Mouse (Mus musculus): ENCODE data around the gene Tapbp. TPM values are rescaled to one million over a fixed set of nuclear protein-coding genes. Genes with fewer than 3 reads are reported as not detected.

Tapbp gene
- total and polyA plus RNA-seq, 3 experiments = 45.3 to 134 (median 116) TPM

DNA sequence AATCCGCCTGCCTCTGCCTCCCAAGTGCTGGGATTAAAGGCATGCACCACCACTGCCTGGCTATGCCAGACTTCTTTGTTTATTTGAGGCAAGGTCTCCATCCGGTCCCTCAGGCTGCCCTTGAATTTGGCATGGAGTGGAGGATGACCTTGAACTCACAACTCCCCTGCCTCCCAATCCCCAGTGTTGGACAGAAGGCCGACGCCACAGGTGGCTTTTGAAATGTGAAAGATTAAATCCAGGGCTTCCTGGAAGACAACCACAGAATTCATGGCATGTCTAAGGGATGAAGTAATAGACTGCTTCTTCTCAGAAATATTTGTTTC, 14.7 kb upstream of the Tapbp start:
- Histone ChIP-seq H3K4me2 (ENCODE audit: insufficient read depth, low read depth, poor library complexity, severe bottlenecking) (no peak overlapping the region), H3K27me3 (replicated peaks) (no peaks in the 10 kb centered on the region), H3K4me1 (ENCODE audit: control insufficient read depth in 1 of 2, insufficient read depth in 2 of 2) (peaks cover 0 to 10% of the 10 kb centered on the region in 2 experiments; a peak in 2 of 4 replicates), H3K9ac (ENCODE audit: insufficient read depth, low read depth) (no peak overlapping the region), H3K27ac (ENCODE audit: insufficient read depth, low read depth) (no peak overlapping the region), H3K4me3 (replicated peaks in 1 of 3; ENCODE audit: low read depth in 2 of 3, low read length in 2 of 3, poor library complexity in 1 of 3) (no peak overlapping the region), H3K79me2 (replicated peaks; ENCODE audit: control insufficient read depth, extremely low read depth, insufficient read depth, poor library complexity, severe bottlenecking) (no peaks in the 10 kb centered on the region), H3K36me3 (replicated peaks in 1 of 2; ENCODE audit: control insufficient read depth in 1 of 2, insufficient read depth in 1 of 2, low read length in 1 of 2) (no peaks in the 10 kb centered on the region), H3K9me3 (replicated peaks; ENCODE audit: low read length) (no peaks in the 10 kb centered on the region)
- no peak for DNase-seq (ENCODE audit: extremely low read depth)
- dilution Hi-C loops (cut with MboI; ENCODE audit: extremely low pct_ligation_motif_present, extremely low pct_unique_long_range_greater_than_20kb, low sequenced_read_pairs) = no loop called here
- no peak for TF ChIP-seq HCFC1 (IDR thresholded peaks at IDR 0.05; ENCODE audit: low read depth, low read length)
- no peak for TF ChIP-seq USF1 (IDR thresholded peaks at IDR 0.05; ENCODE audit: low read depth, low read length)
- TF ChIP-seq JUN (IDR thresholded peaks at IDR 0.05; ENCODE audit: insufficient read depth, low read depth, low read length) = no peak
- no peak for TF ChIP-seq CHD2 (IDR thresholded peaks at IDR 0.05; ENCODE audit: low read length)
- no peak for TF ChIP-seq MAX (IDR thresholded peaks at IDR 0.05; ENCODE audit: low read length)
- TF ChIP-seq BHLHE40 (IDR thresholded peaks at IDR 0.05; ENCODE audit: low read depth, low read length) = no peak
- no peak for TF ChIP-seq SIN3A (IDR thresholded peaks at IDR 0.05; ENCODE audit: low read length)
- no peak for TF ChIP-seq MYC (IDR thresholded peaks at IDR 0.05; ENCODE audit: low read depth, low read length)
- no peak for TF ChIP-seq POLR2AphosphoS2 (IDR thresholded peaks at IDR 0.05; ENCODE audit: low read depth, low read length)
- TF ChIP-seq PAX5 (IDR thresholded peaks at IDR 0.05; ENCODE audit: low read length) = no peak
- no peak for TF ChIP-seq MEF2A (IDR thresholded peaks at IDR 0.05; ENCODE audit: borderline replicate concordance, low read depth, low read length)
- no peak for TF ChIP-seq MAFK (IDR thresholded peaks at IDR 0.05; ENCODE audit: insufficient replicate concordance, low read length)
- in situ Hi-C loops (cut with MboI; ENCODE audit: low pct_ligation_motif_present, low pct_unique_long_range_greater_than_20kb, low sequenced_read_pairs) = no loop called here

DNA sequence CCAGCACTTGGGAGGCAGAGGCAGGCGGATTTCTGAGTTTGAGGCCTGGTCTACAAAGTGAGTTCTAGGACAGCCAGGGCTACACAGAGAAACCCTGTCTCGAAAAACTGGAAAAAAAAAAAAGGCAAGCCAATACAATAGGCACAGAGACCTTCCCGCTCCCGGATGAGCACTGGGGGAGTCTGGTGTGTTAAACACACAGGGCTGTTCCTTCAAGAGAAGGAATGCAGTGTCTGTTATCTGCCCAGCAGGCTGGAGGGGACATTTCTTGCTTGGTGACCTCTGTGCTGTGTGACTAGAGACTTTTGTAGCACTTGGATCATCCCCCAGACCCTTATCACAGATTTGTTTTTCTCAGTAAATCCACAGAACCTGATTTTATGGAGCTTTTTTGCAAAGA, 14.0 kb upstream of the Tapbp start:
- Histone ChIP-seq H3K4me1 (ENCODE audit: control insufficient read depth in 1 of 2, insufficient read depth in 2 of 2) (peaks cover 0 to 10% of the 10 kb centered on the region in 2 experiments; a peak in 2 of 4 replicates), H3K4me3 (replicated peaks in 1 of 3; ENCODE audit: low read depth in 2 of 3, low read length in 2 of 3, poor library complexity in 1 of 3) (no peak overlapping the region), H3K27me3 (replicated peaks) (no peaks in the 10 kb centered on the region), H3K79me2 (replicated peaks; ENCODE audit: control insufficient read depth, extremely low read depth, insufficient read depth, poor library complexity, severe bottlenecking) (no peaks in the 10 kb centered on the region), H3K4me2 (ENCODE audit: insufficient read depth, low read depth, poor library complexity, severe bottlenecking) (no peak overlapping the region), H3K9ac (ENCODE audit: insufficient read depth, low read depth) (no peak overlapping the region), H3K9me3 (replicated peaks; ENCODE audit: low read length) (no peaks in the 10 kb centered on the region), H3K36me3 (replicated peaks in 1 of 2; ENCODE audit: control insufficient read depth in 1 of 2, insufficient read depth in 1 of 2, low read length in 1 of 2) (no peaks in the 10 kb centered on the region), H3K27ac (ENCODE audit: insufficient read depth, low read depth) (no peak overlapping the region)
- DNase-seq (ENCODE audit: extremely low read depth) = no peak
- in situ Hi-C loops (cut with MboI; ENCODE audit: low pct_ligation_motif_present, low pct_unique_long_range_greater_than_20kb, low sequenced_read_pairs) (no loop called here), dilution Hi-C loops (cut with MboI; ENCODE audit: extremely low pct_ligation_motif_present, extremely low pct_unique_long_range_greater_than_20kb, low sequenced_read_pairs) (no loop called here)
- TF ChIP-seq USF2 (conservative IDR thresholded peaks at IDR 0.05; ENCODE audit: low read depth, low read length) = no peak
- no peak for TF ChIP-seq RAD21 (IDR thresholded peaks at IDR 0.05; ENCODE audit: low read depth, low read length)
- no peak for TF ChIP-seq CTCF (conservative IDR thresholded peaks at IDR 0.05 in 1 of 2, IDR thresholded peaks at IDR 0.05 in 1 of 2; ENCODE audit: low read depth in 2 of 2, low read length in 2 of 2)
- no peak for TF ChIP-seq MAX (IDR thresholded peaks at IDR 0.05; ENCODE audit: low read length)
- TF ChIP-seq NELFE (IDR thresholded peaks at IDR 0.05; ENCODE audit: low read depth, low read length) = no peak
- TF ChIP-seq CHD2 (IDR thresholded peaks at IDR 0.05; ENCODE audit: low read length) = no peak
- no peak for TF ChIP-seq USF1 (IDR thresholded peaks at IDR 0.05; ENCODE audit: low read depth, low read length)
- no peak for TF ChIP-seq MAZ (IDR thresholded peaks at IDR 0.05; ENCODE audit: low read depth, low read length)
- no peak for TF ChIP-seq ZMIZ1 (IDR thresholded peaks at IDR 0.05; ENCODE audit: low read depth, low read length)
- TF ChIP-seq ZC3H11A (IDR thresholded peaks at IDR 0.05; ENCODE audit: low read depth, low read length) = no peak
- TF ChIP-seq POLR2A (IDR thresholded peaks at IDR 0.05; ENCODE audit: low read depth, low read length) = no peak
- TF ChIP-seq IRF4 (IDR thresholded peaks at IDR 0.05; ENCODE audit: low read depth, low read length) = no peak
- no peak for TF ChIP-seq UBTF (IDR thresholded peaks at IDR 0.05; ENCODE audit: low read depth, low read length)
- no peak for TF ChIP-seq POLR2AphosphoS2 (IDR thresholded peaks at IDR 0.05; ENCODE audit: low read depth, low read length)
- no peak for TF ChIP-seq NRF1 (IDR thresholded peaks at IDR 0.05; ENCODE audit: low read depth, low read length)
- TF ChIP-seq ZKSCAN1 (IDR thresholded peaks at IDR 0.05; ENCODE audit: borderline replicate concordance, low read depth, low read length) = no peak
- TF ChIP-seq SMC3 (IDR thresholded peaks at IDR 0.05; ENCODE audit: low read depth, low read length) = no peak
- no peak for TF ChIP-seq SIN3A (IDR thresholded peaks at IDR 0.05; ENCODE audit: low read length)
- no peak for TF ChIP-seq EP300 (IDR thresholded peaks at IDR 0.05; ENCODE audit: low read length)
- no peak for TF ChIP-seq PAX5 (IDR thresholded peaks at IDR 0.05; ENCODE audit: low read length)
